Mouse (Mus musculus): ENCODE results near the gene Gm21985. TPM values are rescaled to one million over a fixed set of nuclear protein-coding genes. Genes with fewer than 3 reads are reported as not detected.
A peak's percentile ranks its signal among the peaks of the same experiment; 100 is the strongest.

Gm21985 gene
- total RNA-seq, 2 experiments from 2014 or later, result 3.7 TPM; not detected in 1

GRCm38 (mm10) chr2:112287059-112287458, 20.9 kb downstream of the Gm21985 start:
- no peak for TF ChIP-seq CTCF (IDR thresholded peaks at IDR 0.05)
- no peak for DNase-seq (ENCODE audit: extremely low spot score in 1 of 2, low spot score in 2 of 2)
- intact Hi-C loops (cut with DNase I), result no loop called here
- no peak overlapping the region for H3K4me3 ChIP-seq
- H3K27ac ChIP-seq, result no peak overlapping the region

DNA sequence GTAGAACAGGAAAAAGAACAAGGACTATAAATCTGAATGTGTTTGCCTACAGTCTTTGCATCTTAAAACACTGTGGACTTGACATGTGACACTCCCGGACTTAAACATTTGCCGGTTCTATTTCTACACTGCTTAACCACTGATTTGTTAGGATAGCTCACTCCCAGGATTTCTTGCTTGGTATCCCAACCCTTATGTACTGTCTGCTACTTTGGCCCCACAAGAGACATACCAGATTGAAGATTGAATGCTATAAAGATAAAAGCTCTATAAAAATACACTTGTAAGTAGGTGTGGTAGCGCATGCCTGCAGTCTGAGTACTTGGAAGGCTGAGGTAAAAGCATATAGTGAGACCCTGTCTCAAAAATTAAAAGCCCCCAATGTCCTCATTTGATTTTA, 23.4 kb downstream of the Gm21985 start:
- Histone ChIP-seq H3K4me3 (no peak overlapping the region), H3K27ac (no peak overlapping the region)
- DNase-seq (ENCODE audit: extremely low spot score in 1 of 2, low spot score in 2 of 2), result no peak
- intact Hi-C loops (cut with DNase I), result no loop called here
- TF ChIP-seq CTCF (IDR thresholded peaks at IDR 0.05), result no peak

GRCm38 (mm10) chr2:112292823-112293222, 26.7 kb downstream of the Gm21985 start:
- intact Hi-C loops (cut with DNase I), result no loop called here
- no peak for TF ChIP-seq CTCF (IDR thresholded peaks at IDR 0.05)
- Histone ChIP-seq H3K27ac (peak overlapping the region; percentile 9; the same call in 1 of the 2 replicates), H3K4me3 (no peak overlapping the region)
- no peak for DNase-seq (ENCODE audit: extremely low spot score in 1 of 2, low spot score in 2 of 2)

- Histone ChIP-seq H3K27ac (peak overlapping the region; percentile 77), H3K4me3 (no peak overlapping the region)
- DNase-seq (ENCODE audit: extremely low spot score in 1 of 2, low spot score in 2 of 2), result no peak
- intact Hi-C loops (cut with DNase I), result no loop called here
- no peak for TF ChIP-seq CTCF (IDR thresholded peaks at IDR 0.05)
These were observed 30.1 kb downstream of the Gm21985 start for GRCm38 (mm10) chr2:112296211-112296610.

GRCm38 (mm10) chr2:112298221-112298620, 32.1 kb downstream of the Gm21985 start:
- no peak for DNase-seq (ENCODE audit: extremely low spot score in 1 of 2, low spot score in 2 of 2)
- TF ChIP-seq CTCF (IDR thresholded peaks at IDR 0.05), result no peak
- Histone ChIP-seq H3K4me3 (no peak overlapping the region), H3K27ac (no peak overlapping the region)
- intact Hi-C loops (cut with DNase I), result no loop called here

DNA sequence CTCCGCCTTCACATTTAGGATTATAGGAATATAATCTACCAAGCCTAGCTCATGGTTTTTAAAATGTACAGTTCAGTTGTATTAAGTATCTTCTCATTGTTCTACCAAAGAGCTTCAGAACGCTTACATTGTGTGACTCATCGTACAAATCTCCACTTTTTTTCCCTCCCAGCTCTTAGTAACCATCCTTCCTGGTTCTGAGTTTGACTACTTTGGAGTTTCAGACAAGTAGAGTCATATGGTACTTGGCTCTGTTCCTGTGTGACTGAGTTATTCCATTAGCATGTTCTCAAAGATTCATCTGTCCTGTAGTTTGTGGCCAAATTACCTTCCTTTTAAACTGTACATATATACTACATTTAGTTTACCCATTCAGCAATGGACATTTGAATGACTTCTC, 42.6 kb downstream of the Gm21985 start:
- no peak for TF ChIP-seq CTCF (IDR thresholded peaks at IDR 0.05)
- intact Hi-C loops (cut with DNase I), result no loop called here
- no peak for DNase-seq (ENCODE audit: extremely low spot score in 1 of 2, low spot score in 2 of 2)
- Histone ChIP-seq H3K4me3 (no peak overlapping the region), H3K27ac (0 out of 2 replicates have a peak overlapping the region, but pooled peaks have one; percentile 7)

DNA sequence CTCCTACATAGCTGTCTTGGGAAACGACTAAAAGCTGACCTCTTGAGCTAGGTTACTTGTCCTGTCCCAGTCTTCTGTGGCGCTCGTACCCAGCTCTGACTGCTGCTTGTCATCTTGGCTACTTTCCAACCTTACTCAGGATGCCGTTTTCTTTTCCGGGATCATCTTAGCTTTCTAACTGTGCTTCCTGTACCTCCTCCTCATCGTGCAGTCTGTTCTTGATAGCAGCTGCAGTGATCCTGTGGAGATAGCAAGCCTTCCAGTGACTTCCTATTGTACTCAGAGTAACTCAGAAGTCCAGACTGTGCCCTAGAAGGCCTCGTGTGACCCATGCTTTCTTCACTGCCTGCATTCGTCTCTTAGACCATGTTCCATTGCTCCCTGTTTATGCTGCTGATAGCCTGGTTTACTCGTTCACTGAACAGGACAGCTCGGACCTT, 43.1 kb downstream of the Gm21985 start:
- TF ChIP-seq CTCF (IDR thresholded peaks at IDR 0.05), result no peak
- Histone ChIP-seq H3K4me3 (no peak overlapping the region), H3K27ac (0 out of 2 replicates have a peak overlapping the region, but pooled peaks have one; percentile 7)
- DNase-seq (ENCODE audit: extremely low spot score in 1 of 2, low spot score in 2 of 2), result no peak
- intact Hi-C loops (cut with DNase I), result no loop called here

- Histone ChIP-seq H3K27ac (no peak overlapping the region), H3K4me3 (no peak overlapping the region)
- TF ChIP-seq CTCF (IDR thresholded peaks at IDR 0.05), result no peak
- intact Hi-C loops (cut with DNase I), result no loop called here
- DNase-seq (ENCODE audit: extremely low spot score in 1 of 2, low spot score in 2 of 2), result no peak
These were observed 49.5 kb downstream of the Gm21985 start for GRCm38 (mm10) chr2:112315638-112316037.

- no peak for DNase-seq (ENCODE audit: extremely low spot score in 1 of 2, low spot score in 2 of 2)
- intact Hi-C loops (cut with DNase I), result no loop called here
- no peak for TF ChIP-seq CTCF (IDR thresholded peaks at IDR 0.05)
- H3K4me3 ChIP-seq, result no peak overlapping the region
- no peak overlapping the region for H3K27ac ChIP-seq
These were observed 52.1 kb downstream of the Gm21985 start for GRCm38 (mm10) chr2:112318227-112318626.

GRCm38 (mm10) chr2:112318905-112319304, 52.8 kb downstream of the Gm21985 start:
- no peak for TF ChIP-seq CTCF (IDR thresholded peaks at IDR 0.05)
- DNase-seq (ENCODE audit: extremely low spot score in 1 of 2, low spot score in 2 of 2), result no peak
- H3K4me3 ChIP-seq, result no peak overlapping the region
- no peak overlapping the region for H3K27ac ChIP-seq
- intact Hi-C loops (cut with DNase I), result no loop called here

DNA sequence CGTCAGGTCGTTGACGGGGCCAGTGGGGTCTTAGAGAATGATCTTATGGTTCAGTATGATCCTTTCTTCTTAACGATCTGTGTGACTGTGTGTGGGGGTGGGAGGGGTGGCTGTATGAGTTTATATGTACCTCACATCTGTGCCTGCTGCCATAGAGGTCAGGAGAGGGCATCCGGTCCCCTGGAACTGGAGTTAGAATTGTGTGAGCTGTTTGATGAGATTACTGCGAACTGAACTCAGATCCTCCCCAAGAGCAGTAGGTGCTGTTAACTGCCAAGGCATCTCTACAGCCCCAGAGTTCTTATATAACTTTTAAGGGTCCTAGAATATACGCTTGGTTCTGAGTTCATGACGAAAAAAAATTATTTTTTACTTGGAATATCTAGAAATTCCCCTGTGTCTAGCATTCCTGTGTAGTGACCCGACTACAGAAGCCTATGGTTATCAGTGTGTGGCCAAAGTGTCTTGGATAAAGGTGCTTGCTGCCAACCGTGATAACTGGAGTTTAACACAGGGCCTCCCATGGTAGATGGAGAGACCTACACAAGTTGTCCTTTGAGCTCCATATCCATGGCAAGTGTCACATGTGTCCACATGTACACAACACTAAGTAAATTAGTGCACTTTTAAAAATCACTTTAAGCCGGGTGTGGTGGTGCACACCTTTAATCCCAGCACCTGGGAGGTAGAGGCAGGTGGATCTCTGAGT, 62.1 kb downstream of the Gm21985 start:
- TF ChIP-seq CTCF (IDR thresholded peaks at IDR 0.05), result no peak
- DNase-seq (ENCODE audit: extremely low spot score in 1 of 2, low spot score in 2 of 2), result no peak
- Histone ChIP-seq H3K4me3 (no peak overlapping the region), H3K27ac (no peak overlapping the region)
- intact Hi-C loops (cut with DNase I), result no loop called here

GRCm38 (mm10) chr2:112332051-112332898, 66.2 kb downstream of the Gm21985 start:
- TF ChIP-seq CTCF (IDR thresholded peaks at IDR 0.05), result no peak
- no peak overlapping the region for H3K4me3 ChIP-seq
- intact Hi-C loops (cut with DNase I), result loop anchor here (10.0 kb wide), 2 partner anchors 67 to 137 kb away; partner anchors contain the start of genes Gm21985, Nop10 and Slc12a6
- no peak overlapping the region for H3K27ac ChIP-seq
- DNase-seq (ENCODE audit: extremely low spot score in 1 of 2, low spot score in 2 of 2), result no peak

All from left cerebral cortex, adult 2 months (tissue).